Mouse (Mus musculus) stomach, postnatal 0 days (tissue): Measurements from ENCODE around the gene 4930539E08Rik. TPM values are rescaled to one million over a fixed set of nuclear protein-coding genes. Genes with fewer than 3 reads are reported as not detected.
A peak's percentile ranks its signal among the peaks of the same experiment; 100 is the strongest.

Source experiments
- ATAC-seq: fragments of 200-750 bp; cut with Nextera tagmentation; 2 replicates; pipeline ENCODE4 v1.8.0; 2017; ENCODE audit not compliant: low FRiP score, low TSS enrichment
- DNase-seq: peaks from one replicate; pipeline ENCODE4 v3.0.0-alpha.2; 2016; ENCODE audit warnings: low spot score
- H3K27ac ChIP-seq: fragments of 300-500 bp; sonication (generic); replicated peaks from 2 replicates; pipeline ENCODE4 v1.5.1; 2014; ENCODE audit warnings: mild to moderate bottlenecking, control low read depth
- H3K27me3 ChIP-seq: fragments of 300-500 bp; sonication (generic); 2 replicates; pipeline ENCODE4 v1.6.1; 2014; ENCODE audit warnings: low read length; ENCODE audit not compliant: control insufficient read depth, insufficient read depth
- H3K36me3 ChIP-seq: fragments of 300-500 bp; sonication (generic); 2 replicates; pipeline ENCODE4 v1.6.1; 2014; ENCODE audit warnings: low read length, mixed read lengths; ENCODE audit not compliant: control insufficient read depth, insufficient read depth
- H3K4me1 ChIP-seq: fragments of 300-500 bp; sonication (generic); replicated peaks from 2 replicates; pipeline ENCODE4 v1.6.1; 2014; ENCODE audit warnings: antibody characterized with exemption; ENCODE audit not compliant: control insufficient read depth, insufficient read depth
- H3K4me2 ChIP-seq: fragments of 300-500 bp; sonication (generic); replicated peaks from 2 replicates; pipeline ENCODE4 v1.6.1; 2014; ENCODE audit warnings: low read depth, mild to moderate bottlenecking, control low read depth, moderate library complexity
- H3K4me3 ChIP-seq: fragments of 300-500 bp; sonication (generic); 2 replicates; pipeline ENCODE4 v1.5.1; 2014; ENCODE audit warnings: low read depth, low read length, control low read depth
- H3K9ac ChIP-seq: fragments of 300-500 bp; sonication (generic); 2 replicates; pipeline ENCODE4 v1.6.1; 2014; ENCODE audit warnings: mild to moderate bottlenecking, low read length, control low read depth, mixed read lengths
- H3K9me3 ChIP-seq: fragments of 300-500 bp; sonication (generic); 2 replicates; pipeline ENCODE4 v1.6.1; 2016; ENCODE audit warnings: low read length; ENCODE audit not compliant: control insufficient read depth
- CTCF ChIP-seq: IDR thresholded peaks from 2 replicates; pipeline ENCODE4 v1.5.1; 2016; ENCODE audit warnings: antibody characterized with exemption, low read depth, mild to moderate bottlenecking, moderate library complexity
- EP300 ChIP-seq: optimal IDR thresholded peaks from 2 replicates; pipeline ENCODE3; 2016; ENCODE audit warnings: antibody characterized with exemption
- WGBS: fragments of 180-500 bp; shearing (Covaris S2); extraction: QIAGEN DNeasy Blood & Tissue Kit; methylation state at CpG from one replicate; pipeline ENCODE4 v1.1.7; 2014; 5-methylcytosine and 5-hydroxymethylcytosine counted together
- polyA plus RNA-seq: library from polyadenylated mRNA; unstranded; fragments of >200 nt; fragmentation: Nextera tagmentation; extraction: Ambion mirVana; gene quantifications from 2 replicates; pipeline ENCODE4 v1.2.1, GENCODE M21; 2015

Gene 4930539E08Rik
- polyA plus RNA-seq, 1 experiment from 2014 or later = 2.2 TPM

DNA sequence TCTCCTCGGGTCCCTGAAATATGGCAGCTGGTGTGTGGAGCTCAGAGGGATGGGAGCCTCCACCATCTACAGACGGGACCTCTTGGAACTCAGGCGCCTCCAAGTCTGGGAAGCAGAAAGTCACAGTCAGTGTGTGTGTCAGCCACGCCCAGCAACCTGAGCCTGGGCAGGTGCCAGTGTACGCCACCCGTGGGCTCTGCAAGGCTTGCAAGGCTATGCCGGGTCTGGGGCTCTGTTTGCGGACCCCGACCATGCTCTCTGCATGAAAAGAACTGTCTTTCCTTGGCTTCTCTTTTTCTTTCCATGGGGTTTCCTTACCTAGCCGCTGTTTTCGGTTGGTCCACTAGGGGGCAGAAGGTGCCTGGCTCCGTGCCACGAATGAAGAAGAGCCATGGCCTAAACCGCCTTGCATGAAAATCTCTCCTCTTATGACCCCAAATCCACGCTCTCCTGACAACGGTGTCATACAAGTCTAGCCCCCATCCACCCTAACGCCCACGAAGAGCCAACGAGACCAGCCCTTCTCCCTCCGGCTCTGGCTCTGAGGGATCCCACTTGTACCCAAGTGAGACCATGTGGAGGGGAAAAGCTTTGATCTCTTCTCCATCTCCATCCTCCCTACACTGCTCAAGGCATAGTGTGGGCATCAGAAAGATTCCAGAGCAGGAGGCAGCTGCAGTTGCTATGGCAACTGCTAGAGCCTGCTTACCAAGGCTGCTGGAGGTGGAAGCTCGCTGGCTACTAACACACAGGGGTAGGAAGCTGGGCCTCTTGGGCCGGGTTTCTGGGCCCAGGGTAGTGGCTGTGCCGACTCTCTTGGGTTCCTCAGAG is 10.4 kb downstream of the 4930539E08Rik start:
- peak; percentile 72 for DNase-seq
- peak; percentile 30; the same call in 1 of the 2 replicates for ATAC-seq
- no peaks in the 10 kb centered on the region for H3K9me3 ChIP-seq

DNA sequence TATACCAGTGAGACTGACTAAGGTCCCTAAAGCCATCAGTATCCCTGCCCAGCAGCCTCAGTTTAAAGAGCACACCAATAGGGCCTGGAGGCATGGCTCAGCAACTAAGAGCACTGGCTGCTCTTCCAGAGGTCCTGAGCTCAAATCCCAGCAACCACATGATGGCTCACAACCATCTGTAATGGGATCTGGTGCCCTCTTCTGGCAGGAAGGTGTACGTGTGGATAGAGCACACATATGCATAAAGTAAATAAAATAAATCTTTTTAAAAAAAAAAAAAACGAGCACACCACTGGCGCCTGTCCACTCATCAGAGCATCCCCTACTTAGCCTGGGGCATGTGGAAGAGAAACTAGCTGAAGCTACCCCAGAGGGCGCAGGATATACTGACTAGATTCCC is 13.6 kb downstream of the 4930539E08Rik start:
- TF ChIP-seq EP300 (no peak), CTCF (peak; percentile 55)
- WGBS = 66% methylated on average over 4 of the region's 4 CpGs
- H3K4me3 ChIP-seq = no peak overlapping the region
- H3K4me1 ChIP-seq = no peaks in the 10 kb centered on the region
- DNase-seq = no peak
- H3K27ac ChIP-seq = no peak overlapping the region
- H3K9me3 ChIP-seq = no peaks in the 10 kb centered on the region
- H3K27me3 ChIP-seq = no peaks in the 10 kb centered on the region
- H3K36me3 ChIP-seq = no peaks in the 10 kb centered on the region
- no peak for ATAC-seq
- no peak overlapping the region for H3K4me2 ChIP-seq
- no peak overlapping the region for H3K9ac ChIP-seq

More for the DNA sequence above, 10.4 kb downstream of the 4930539E08Rik start:
- H3K36me3 ChIP-seq = no peaks in the 10 kb centered on the region
- H3K4me2 ChIP-seq = no peak overlapping the region
- no peak overlapping the region for H3K9ac ChIP-seq
- no peak for TF ChIP-seq EP300
- TF ChIP-seq CTCF = peak; percentile 84
- no peak overlapping the region for H3K27ac ChIP-seq
- H3K4me3 ChIP-seq = no peak overlapping the region
- H3K4me1 ChIP-seq = no peaks in the 10 kb centered on the region
- no peaks in the 10 kb centered on the region for H3K27me3 ChIP-seq
- WGBS = 28% methylated on average over 23 of the region's 23 CpGs

DNA sequence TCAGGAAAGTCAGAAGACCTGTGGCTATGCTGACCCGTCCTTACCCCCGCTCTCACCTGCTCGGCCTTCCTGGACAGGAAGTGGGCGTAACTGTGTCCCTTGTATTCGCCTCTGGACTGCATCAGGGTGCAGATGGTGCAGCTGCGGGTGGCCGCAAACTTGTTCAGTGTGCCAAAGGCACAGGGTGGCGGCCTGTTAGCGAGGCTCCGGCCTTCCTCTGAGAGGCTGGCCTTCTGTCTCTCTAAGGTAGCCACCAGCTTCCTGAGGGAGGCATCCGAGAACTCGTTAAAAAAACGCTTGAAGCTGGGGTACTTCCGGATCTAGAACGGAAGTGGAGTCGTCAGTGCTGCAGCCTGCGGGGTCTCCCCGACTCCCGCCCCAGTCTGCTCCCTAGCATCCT is 15.7 kb downstream of the 4930539E08Rik start:
- H3K9ac ChIP-seq = no peak overlapping the region
- no peak overlapping the region for H3K4me2 ChIP-seq

DNA sequence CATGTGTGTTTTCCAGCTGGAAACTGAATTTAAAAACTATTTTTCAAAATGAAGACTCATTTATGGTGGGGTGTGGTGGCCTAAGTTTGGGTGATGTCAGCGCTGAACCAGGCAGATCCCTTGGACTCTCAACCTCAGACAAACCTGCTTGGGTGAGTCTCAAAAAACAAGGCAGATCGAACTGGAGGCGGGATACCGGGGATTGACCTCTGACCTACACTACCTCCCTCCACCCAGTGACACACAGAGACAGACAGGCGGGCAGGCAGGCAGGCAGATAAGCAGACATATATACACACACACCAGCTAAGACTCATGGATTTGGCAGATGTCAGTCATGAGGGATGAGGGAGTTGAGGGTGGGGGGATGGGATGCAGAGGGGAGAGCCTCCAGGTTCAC is 16.9 kb downstream of the 4930539E08Rik start:
- Histone ChIP-seq H3K4me2 (no peak overlapping the region), H3K36me3 (no peaks in the 10 kb centered on the region), H3K4me1 (no peaks in the 10 kb centered on the region), H3K9ac (no peak overlapping the region), H3K27me3 (no peaks in the 10 kb centered on the region), H3K9me3 (no peaks in the 10 kb centered on the region), H3K27ac (no peak overlapping the region), H3K4me3 (no peak overlapping the region)
- DNase-seq = no peak
- 57% methylated on average over 5 of the region's 5 CpGs for WGBS
- TF ChIP-seq CTCF (no peak), EP300 (no peak)
- peak; percentile 17; the same call in 1 of the 2 replicates for ATAC-seq

More for the DNA sequence above, 15.7 kb downstream of the 4930539E08Rik start:
- no peaks in the 10 kb centered on the region for H3K9me3 ChIP-seq
- WGBS = 72% methylated on average over 19 of the region's 19 CpGs
- H3K4me3 ChIP-seq = no peak overlapping the region
- H3K27me3 ChIP-seq = no peaks in the 10 kb centered on the region
- no peaks in the 10 kb centered on the region for H3K36me3 ChIP-seq
- ATAC-seq (peak; percentile 35; the same call in 1 of the 2 replicates), DNase-seq (no peak)
- no peaks in the 10 kb centered on the region for H3K4me1 ChIP-seq
- no peak overlapping the region for H3K27ac ChIP-seq
- TF ChIP-seq EP300 (no peak), CTCF (no peak)

- Histone ChIP-seq H3K4me1 (no peaks in the 10 kb centered on the region), H3K4me2 (no peak overlapping the region), H3K9ac (no peak overlapping the region), H3K4me3 (no peak overlapping the region), H3K36me3 (no peaks in the 10 kb centered on the region), H3K27ac (no peak overlapping the region), H3K9me3 (no peaks in the 10 kb centered on the region), H3K27me3 (no peaks in the 10 kb centered on the region)
- no peak for DNase-seq
- ATAC-seq = peak; percentile 19; the same call in 1 of the 2 replicates
- 71% methylated on average over 5 of the region's 5 CpGs for whole genome bisulfite sequencing
- TF ChIP-seq EP300 (no peak), CTCF (no peak)
Observed at GRCm38 (mm10) chr17:28897817-28898216, 17.3 kb downstream of the 4930539E08Rik start.

- Histone ChIP-seq H3K36me3 (no peaks in the 10 kb centered on the region), H3K27ac (no peak overlapping the region), H3K9me3 (no peaks in the 10 kb centered on the region), H3K4me1 (no peaks in the 10 kb centered on the region), H3K9ac (no peak overlapping the region), H3K4me2 (no peak overlapping the region), H3K27me3 (no peaks in the 10 kb centered on the region), H3K4me3 (no peak overlapping the region)
- no peak for DNase-seq
- 93% methylated on average over 11 of the region's 11 CpGs for WGBS
- no peak for ATAC-seq
- TF ChIP-seq EP300 = no peak
- TF ChIP-seq CTCF = peak; percentile 58
Observed at GRCm38 (mm10) chr17:28896095-28896780, 18.9 kb downstream of the 4930539E08Rik start.
